Mouse (Mus musculus): Measurements from ENCODE around the gene Zdhhc11.
"Not testable (repeated sequence)": the region's sequence is repeated elsewhere in the genome, so short reads cannot be mapped to it uniquely, and the experiment has no call there.

Zdhhc11 gene

GRCm38 (mm10) chr13:74006881-74007280 lies 43.2 kb downstream of the Zdhhc11 start:
- not testable (repeated sequence) for DNase-seq (ENCODE audit: low spot score in 2 of 2)

- not testable (repeated sequence) for DNase-seq (ENCODE audit: low spot score in 2 of 2)
These were observed 44.6 kb downstream of the Zdhhc11 start for GRCm38 (mm10) chr13:74008216-74008615.

GRCm38 (mm10) chr13:74008948-74009718 lies 45.5 kb downstream of the Zdhhc11 start, which contains the start of gene Tppp:
TSS of gene Tppp (plus strand) at chr13:74009407.
- DNase-seq (ENCODE audit: low spot score in 2 of 2), result peak; percentile 95 to 96

- DNase-seq (ENCODE audit: low spot score in 2 of 2), result peak; percentile 70 to 77
These were observed 46.4 kb downstream of the Zdhhc11 start for GRCm38 (mm10) chr13:74009791-74010614.

GRCm38 (mm10) chr13:74010678-74011077 lies 47.0 kb downstream of the Zdhhc11 start:
- no peak for DNase-seq (ENCODE audit: low spot score in 2 of 2)

GRCm38 (mm10) chr13:74015908-74016307 lies 52.3 kb downstream of the Zdhhc11 start:
- DNase-seq (ENCODE audit: low spot score in 2 of 2), result no peak

- DNase-seq (ENCODE audit: low spot score in 2 of 2), result no peak
These were observed 53.8 kb downstream of the Zdhhc11 start for GRCm38 (mm10) chr13:74017426-74017825.

- DNase-seq (ENCODE audit: low spot score in 2 of 2), result not testable (repeated sequence)
These were observed 55.4 kb downstream of the Zdhhc11 start for GRCm38 (mm10) chr13:74019006-74019405.

- DNase-seq (ENCODE audit: low spot score in 2 of 2), result peak; percentile 38 to 67
These were observed 61.8 kb downstream of the Zdhhc11 start for GRCm38 (mm10) chr13:74025151-74026081.

- peak; percentile 54 to 72 for DNase-seq (ENCODE audit: low spot score in 2 of 2)
These were observed 62.6 kb downstream of the Zdhhc11 start for GRCm38 (mm10) chr13:74026215-74026614.

- no peak for DNase-seq (ENCODE audit: low spot score in 2 of 2)
These were observed 64.5 kb downstream of the Zdhhc11 start for GRCm38 (mm10) chr13:74028116-74028515.

GRCm38 (mm10) chr13:74029013-74029412 lies 65.4 kb downstream of the Zdhhc11 start:
- peak in 1 of 2 experiments; percentile 34 for DNase-seq (ENCODE audit: low spot score in 2 of 2)

GRCm38 (mm10) chr13:74030691-74031090 lies 67.0 kb downstream of the Zdhhc11 start:
- no peak for DNase-seq (ENCODE audit: low spot score in 2 of 2)

- DNase-seq (ENCODE audit: low spot score in 2 of 2), result no peak
These were observed 67.5 kb downstream of the Zdhhc11 start for GRCm38 (mm10) chr13:74031133-74031532.

- no peak for DNase-seq (ENCODE audit: low spot score in 2 of 2)
These were observed 71.1 kb downstream of the Zdhhc11 start for GRCm38 (mm10) chr13:74034756-74035155.

- DNase-seq (ENCODE audit: low spot score in 2 of 2), result no peak
These were observed 72.1 kb downstream of the Zdhhc11 start for GRCm38 (mm10) chr13:74035776-74036175.

- DNase-seq (ENCODE audit: low spot score in 2 of 2), result no peak
These were observed 76.3 kb downstream of the Zdhhc11 start for GRCm38 (mm10) chr13:74039926-74040325.
